Mouse (Mus musculus) heart, postnatal 0 days (tissue): ENCODE results near the gene Ficd. TPM values are rescaled to one million over a fixed set of nuclear protein-coding genes. Genes with fewer than 3 reads are reported as not detected.

Source experiments
- ATAC-seq: fragments of 200-750 bp; cut with Nextera tagmentation; 2 replicates; pipeline ENCODE4 v1.8.0; 2017; ENCODE audit warnings: low read depth, moderate number of reproducible peaks, moderate library complexity; ENCODE audit not compliant: insufficient read depth
- DNase-seq: peaks from one replicate; pipeline ENCODE4 v3.0.0-alpha.2; 2016; ENCODE audit warnings: low spot score
- H3K27ac ChIP-seq: fragments of 300-500 bp; sonication (generic); 2 replicates; pipeline ENCODE4 v1.5.1; 2014; ENCODE audit warnings: low read depth, mild to moderate bottlenecking
- H3K27me3 ChIP-seq: fragments of 300-500 bp; sonication (generic); 2 replicates; pipeline ENCODE4 v1.6.1; 2014; ENCODE audit warnings: low read length, mixed read lengths; ENCODE audit not compliant: control insufficient read depth, insufficient read depth
- H3K36me3 ChIP-seq: fragments of 300-500 bp; sonication (generic); replicated peaks from 2 replicates; pipeline ENCODE4 v1.6.1; 2014; ENCODE audit warnings: low read length, mixed read lengths; ENCODE audit not compliant: control insufficient read depth, insufficient read depth
- H3K4me1 ChIP-seq: fragments of 300-500 bp; sonication (generic); 2 replicates; pipeline ENCODE4 v1.6.1; 2014; ENCODE audit warnings: antibody characterized with exemption; ENCODE audit not compliant: control insufficient read depth, insufficient read depth
- H3K4me2 ChIP-seq: fragments of 300-500 bp; sonication (generic); 2 replicates; pipeline ENCODE4 v1.6.1; 2014; ENCODE audit warnings: low read depth, mild to moderate bottlenecking, low read length, moderate library complexity
- H3K4me3 ChIP-seq: fragments of 300-500 bp; sonication (generic); 2 replicates; pipeline ENCODE4 v1.5.1; 2014; ENCODE audit warnings: low read depth, low read length
- H3K9ac ChIP-seq: fragments of 300-500 bp; sonication (generic); replicated peaks from 2 replicates; pipeline ENCODE4 v1.6.1; 2014; ENCODE audit warnings: low read depth, low read length, mixed read lengths
- H3K9me3 ChIP-seq: fragments of 300-500 bp; sonication (generic); replicated peaks from 2 replicates; pipeline ENCODE4 v1.6.1; 2016; ENCODE audit warnings: low read length; ENCODE audit not compliant: control insufficient read depth
- CTCF ChIP-seq: IDR thresholded peaks from 2 replicates; pipeline ENCODE4 v1.5.1; 2016; ENCODE audit warnings: antibody characterized with exemption, control low read depth, low read depth
- EP300 ChIP-seq: IDR thresholded peaks from 2 replicates; pipeline ENCODE4 v1.6.1; 2016; ENCODE audit warnings: antibody characterized with exemption, low read depth
- WGBS: fragments of 180-500 bp; shearing (Covaris S2); extraction: QIAGEN DNeasy Blood & Tissue Kit; methylation state at CpG from one replicate; pipeline ENCODE4 v1.1.7; 2014; 5-methylcytosine and 5-hydroxymethylcytosine counted together
- polyA plus RNA-seq: library from polyadenylated mRNA; unstranded; fragments of >200 nt; fragmentation: Nextera tagmentation; extraction: Ambion mirVana; gene quantifications from 2 replicates; pipeline ENCODE4 v1.2.1, GENCODE M21; 2015
- total RNA-seq: library from RNA; depleted of rRNA; stranded (reverse); fragments of >200 nt; gene quantifications from 2 replicates; pipeline ENCODE4 v1.2.3, GENCODE M21; 2014; ENCODE audit warnings: low replicate concordance; rRNA removed

The Ficd gene
- total and polyA plus RNA-seq, 2 experiments from 2014 or later: 4.1 to 5.5 TPM

DNA sequence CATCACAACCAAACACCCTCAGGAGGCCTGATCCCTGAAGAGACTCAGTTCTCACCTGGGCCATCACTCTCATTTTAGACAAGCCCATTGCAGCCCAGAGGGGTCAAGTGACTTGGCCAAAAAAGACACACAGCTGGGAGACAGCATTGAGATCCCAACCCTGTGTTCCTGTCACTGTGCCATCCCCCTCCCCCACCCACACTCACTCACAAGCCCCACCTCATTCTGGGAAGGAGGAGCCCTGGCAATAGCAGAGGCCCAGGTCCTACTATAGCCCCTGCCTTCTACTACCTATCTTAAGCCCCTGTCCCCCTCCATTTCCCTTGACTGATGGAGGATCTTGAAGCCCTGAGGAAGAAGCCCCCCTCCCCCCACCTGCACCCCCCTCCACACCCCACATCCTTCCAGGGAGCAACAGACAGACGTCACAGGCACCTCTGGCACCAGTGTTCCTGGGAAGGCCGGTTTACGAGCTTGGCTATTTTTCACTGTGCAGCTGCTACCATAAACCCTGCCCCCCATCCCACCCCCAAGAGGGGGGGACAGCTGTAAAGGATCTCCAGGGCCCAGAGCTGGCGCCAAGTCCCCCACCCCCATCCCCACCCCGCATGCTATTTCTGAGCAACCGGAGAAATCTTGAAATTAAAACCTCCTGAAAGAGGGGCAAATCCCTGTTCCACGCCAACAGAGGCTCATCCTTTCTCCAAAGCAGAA lies 53.6 kb downstream of the Ficd start:
- Histone ChIP-seq H3K27me3 (no peaks in the 10 kb centered on the region), H3K4me2 (no peak overlapping the region), H3K9ac (no peak overlapping the region), H3K4me1 (no peaks in the 10 kb centered on the region), H3K9me3 (no peaks in the 10 kb centered on the region), H3K4me3 (no peak overlapping the region), H3K36me3 (no peaks in the 10 kb centered on the region), H3K27ac (no peak overlapping the region)
- TF ChIP-seq EP300 (no peak), CTCF (no peak)
- DNase-seq (no peak), ATAC-seq (peak; percentile 37; the same call in 1 of the 2 replicates)
- 36% methylated on average over 7 of the region's 7 CpGs for WGBS

Other genes starting within 250 kb of the Ficd start
- gene Wscd2, start 245.5 kb upstream of the Ficd start, total RNA-seq: 0.73 and 4.5 TPM in 2 replicates
- gene Wscd2, start 245.5 kb upstream of the Ficd start, polyA plus RNA-seq: 0.27 and 0.34 TPM in 2 replicates
- gene Cmklr1, start 85.4 kb upstream of the Ficd start, total RNA-seq: 4.8 and 6.9 TPM in 2 replicates
- gene Cmklr1, start 85.4 kb upstream of the Ficd start, polyA plus RNA-seq: 2.0 and 2.9 TPM in 2 replicates
- not detected in 2 replicates for gene 1700069L16Rik, start 11.0 kb upstream of the Ficd start, total RNA-seq
- gene 1700069L16Rik, start 11.0 kb upstream of the Ficd start, polyA plus RNA-seq: not detected in 2 replicates
- gene Sart3, start 36.7 kb downstream of the Ficd start, total RNA-seq: 15.8 and 22.3 TPM in 2 replicates
- 11.9 and 12.8 TPM in 2 replicates for gene Sart3, start 36.7 kb downstream of the Ficd start, polyA plus RNA-seq
- 116 and 149 TPM in 2 replicates for gene Iscu, start 36.9 kb downstream of the Ficd start, total RNA-seq
- gene Iscu, start 36.9 kb downstream of the Ficd start, polyA plus RNA-seq: 210 and 215 TPM in 2 replicates
- gene Tmem119, start 64.7 kb downstream of the Ficd start, total RNA-seq: 19.9 and 28.4 TPM in 2 replicates
- gene Tmem119, start 64.7 kb downstream of the Ficd start, polyA plus RNA-seq: 12.4 and 13.0 TPM in 2 replicates
- 1.6 and 5.0 TPM in 2 replicates for gene Selplg, start 96.8 kb downstream of the Ficd start, total RNA-seq
- gene Selplg, start 96.8 kb downstream of the Ficd start, polyA plus RNA-seq: 1.2 and 1.7 TPM in 2 replicates
- 78.2 and 93.4 TPM in 2 replicates for gene Coro1c, start 173.0 kb downstream of the Ficd start, total RNA-seq
- 40.0 and 46.6 TPM in 2 replicates for gene Coro1c, start 173.0 kb downstream of the Ficd start, polyA plus RNA-seq